Mouse (Mus musculus) lung, postnatal 4 days (tissue): Measurements from ENCODE around the gene Grin2b.

Experiments used
- DNase-seq, 2 experiments: peaks; one replicate each; pipeline ENCODE4 v3.0.0; 2021

The Grin2b gene

GRCm38 (mm10) chr6:135993897-135994296, 179.4 kb downstream of the Grin2b start:
- DNase-seq = no peak

- DNase-seq = no peak
Observed at GRCm38 (mm10) chr6:135993378-135993777, 179.9 kb downstream of the Grin2b start.

- no peak for DNase-seq
Observed at GRCm38 (mm10) chr6:135976106-135976505, 197.2 kb downstream of the Grin2b start.

GRCm38 (mm10) chr6:135972481-135972880, 200.8 kb downstream of the Grin2b start:
- no peak for DNase-seq

GRCm38 (mm10) chr6:135971481-135971880, 201.8 kb downstream of the Grin2b start:
- DNase-seq = no peak

- no peak for DNase-seq
Observed at GRCm38 (mm10) chr6:135970716-135971318, 202.5 kb downstream of the Grin2b start.

- DNase-seq = no peak
Observed at GRCm38 (mm10) chr6:135961766-135962165, 211.5 kb downstream of the Grin2b start.

GRCm38 (mm10) chr6:135959629-135960028, 213.7 kb downstream of the Grin2b start:
- DNase-seq = no peak

GRCm38 (mm10) chr6:135951666-135952065, 221.6 kb downstream of the Grin2b start:
- no peak for DNase-seq

- no peak for DNase-seq
Observed at GRCm38 (mm10) chr6:135945511-135945910, 227.8 kb downstream of the Grin2b start.

GRCm38 (mm10) chr6:135944358-135944757, 229.0 kb downstream of the Grin2b start:
- no peak for DNase-seq

GRCm38 (mm10) chr6:135943121-135943617, 230.1 kb downstream of the Grin2b start:
- no peak for DNase-seq

GRCm38 (mm10) chr6:135932924-135933323, 240.4 kb downstream of the Grin2b start:
- no peak for DNase-seq

GRCm38 (mm10) chr6:135932400-135932920, 240.9 kb downstream of the Grin2b start:
- no peak for DNase-seq

GRCm38 (mm10) chr6:135917676-135918075, 255.6 kb downstream of the Grin2b start:
- no peak for DNase-seq

GRCm38 (mm10) chr6:135914608-135915007, 258.7 kb downstream of the Grin2b start:
- no peak for DNase-seq

- DNase-seq = no peak
Observed at GRCm38 (mm10) chr6:135912114-135912513, 261.2 kb downstream of the Grin2b start.

GRCm38 (mm10) chr6:135911131-135911530, 262.2 kb downstream of the Grin2b start:
- DNase-seq = no peak

GRCm38 (mm10) chr6:135907540-135908320, 265.6 kb downstream of the Grin2b start:
- DNase-seq = peak; percentile 65 to 78

GRCm38 (mm10) chr6:135907137-135907536, 266.2 kb downstream of the Grin2b start:
- DNase-seq = no peak

- DNase-seq = no peak
Observed at GRCm38 (mm10) chr6:135904391-135904790, 268.9 kb downstream of the Grin2b start.

GRCm38 (mm10) chr6:135900410-135900809, 272.9 kb downstream of the Grin2b start:
- DNase-seq = no peak

- no peak for DNase-seq
Observed at GRCm38 (mm10) chr6:135899225-135899624, 274.1 kb downstream of the Grin2b start.

GRCm38 (mm10) chr6:135894793-135895228, 278.5 kb downstream of the Grin2b start:
- DNase-seq = no peak
